Mouse (Mus musculus): Measurements from ENCODE around the gene Snx8.

Gene Snx8

DNA sequence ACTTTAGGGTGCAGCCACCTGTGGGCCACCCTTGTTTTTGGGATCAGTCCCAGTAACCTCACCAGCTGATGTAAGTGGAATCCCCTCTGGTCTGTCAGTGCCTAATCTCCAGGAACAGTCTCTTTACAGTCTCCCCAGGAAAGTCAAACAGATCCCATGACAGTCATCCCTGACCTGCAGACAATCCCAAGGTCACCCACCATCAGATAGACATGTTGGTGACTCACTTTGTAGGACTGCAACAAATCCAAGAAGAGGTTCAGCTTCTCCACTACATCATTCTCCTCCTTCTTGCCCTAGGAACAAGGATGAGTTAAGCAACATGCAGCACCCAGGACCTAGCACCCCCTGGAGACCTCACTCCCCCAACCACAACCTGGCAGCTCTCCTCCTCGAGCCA lies 43.0 kb downstream of the Snx8 start:
- DNase-seq (ENCODE audit: extremely low read depth, low read depth), result no peak

DNA sequence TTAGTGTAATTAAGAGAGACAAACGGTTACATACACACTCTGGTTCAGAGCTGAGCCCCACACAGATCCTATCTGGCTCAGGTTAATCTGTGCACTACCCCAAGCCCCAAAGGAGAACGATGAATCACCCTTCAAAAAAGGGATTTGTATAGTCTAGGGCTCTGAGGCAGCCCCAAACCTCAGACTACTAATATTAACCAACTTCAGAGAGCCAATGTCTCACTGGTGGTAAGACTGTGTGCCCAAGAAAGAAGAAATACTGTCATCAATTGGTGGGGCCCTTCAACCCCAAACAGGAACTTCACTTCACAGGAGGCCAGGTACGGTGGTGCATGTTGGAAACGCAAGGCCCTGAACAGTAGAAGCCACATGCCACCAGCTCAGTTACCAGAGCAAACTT lies 43.8 kb downstream of the Snx8 start:
- no peak for DNase-seq (ENCODE audit: extremely low read depth, low read depth)

DNA sequence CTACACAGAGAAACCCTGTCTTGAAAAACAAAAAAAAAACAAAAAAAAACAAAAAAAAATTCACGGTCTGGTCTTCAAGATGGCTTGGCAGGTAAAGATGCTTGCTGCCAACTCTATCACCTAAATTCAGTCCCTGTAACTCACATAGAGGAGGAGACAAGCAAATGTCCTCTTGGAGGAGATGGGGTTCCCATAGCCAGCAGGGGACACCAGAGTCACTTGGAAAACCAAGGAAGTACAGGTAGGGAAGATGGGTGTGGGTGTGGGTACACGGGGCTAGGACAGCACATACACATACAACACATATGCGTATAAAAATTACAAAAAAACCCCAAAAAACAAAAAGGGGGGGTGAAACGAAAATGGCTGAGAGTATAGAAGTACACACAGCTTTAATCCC lies 46.2 kb downstream of the Snx8 start:
- no peak for DNase-seq (ENCODE audit: extremely low read depth, low read depth)

DNA sequence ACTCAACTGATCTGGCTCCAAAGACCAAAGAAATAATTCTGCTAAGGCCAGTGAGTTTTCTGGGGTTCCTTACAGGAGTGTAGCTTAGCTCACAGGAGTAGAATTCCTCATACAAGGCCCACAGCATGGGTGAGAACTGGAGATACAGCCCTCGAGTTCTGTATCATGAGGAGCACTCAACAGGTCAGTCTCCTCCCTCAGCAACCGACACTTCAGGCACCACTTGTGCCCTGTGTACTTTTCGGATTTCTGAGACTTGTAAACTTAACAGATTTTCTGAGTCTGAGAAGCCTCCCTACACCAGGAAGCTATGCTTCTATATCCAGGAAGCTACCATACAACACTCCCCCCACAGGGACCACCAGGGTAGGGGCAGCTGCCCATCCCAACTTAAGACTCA lies 49.2 kb downstream of the Snx8 start:
- DNase-seq (ENCODE audit: extremely low read depth, low read depth), result no peak

DNA sequence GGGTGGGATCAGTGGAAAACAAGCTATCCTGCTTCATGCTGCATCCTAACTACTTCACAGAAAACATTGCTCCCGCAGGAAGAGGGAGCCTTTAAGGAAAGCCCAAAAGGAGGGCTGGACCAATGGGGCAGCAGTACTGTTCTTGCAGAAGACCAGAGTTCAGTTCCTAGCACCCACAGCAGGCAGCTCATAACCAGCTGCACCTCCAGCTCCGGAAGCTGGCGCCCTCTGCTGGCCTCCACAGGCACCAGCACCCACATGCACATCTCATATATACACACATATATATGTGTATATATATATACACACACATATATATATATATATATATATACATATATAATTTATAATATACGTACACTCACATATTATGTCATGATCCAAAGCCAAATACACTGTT lies 50.3 kb downstream of the Snx8 start:
- no peak for DNase-seq (ENCODE audit: extremely low read depth, low read depth)

DNA sequence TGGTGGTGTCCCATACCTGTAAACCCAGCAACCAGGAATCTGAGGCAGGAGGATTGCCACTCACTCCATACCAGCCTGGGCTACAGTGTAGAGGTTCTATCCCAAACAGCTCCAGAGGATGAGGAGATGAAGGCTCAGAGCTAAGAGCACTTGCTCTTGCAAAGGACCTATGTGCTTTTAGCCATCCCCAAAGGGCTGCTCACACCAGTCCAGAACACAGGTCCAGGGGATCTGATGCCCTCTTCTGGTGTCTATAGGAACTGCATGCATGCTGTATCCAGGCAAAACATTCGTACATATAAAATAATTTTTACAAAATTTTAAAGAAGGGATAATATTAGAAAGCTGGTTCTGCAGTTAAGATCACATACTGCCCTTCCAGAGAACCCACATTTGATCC lies 52.4 kb downstream of the Snx8 start:
- no peak for DNase-seq (ENCODE audit: extremely low read depth, low read depth)

DNA sequence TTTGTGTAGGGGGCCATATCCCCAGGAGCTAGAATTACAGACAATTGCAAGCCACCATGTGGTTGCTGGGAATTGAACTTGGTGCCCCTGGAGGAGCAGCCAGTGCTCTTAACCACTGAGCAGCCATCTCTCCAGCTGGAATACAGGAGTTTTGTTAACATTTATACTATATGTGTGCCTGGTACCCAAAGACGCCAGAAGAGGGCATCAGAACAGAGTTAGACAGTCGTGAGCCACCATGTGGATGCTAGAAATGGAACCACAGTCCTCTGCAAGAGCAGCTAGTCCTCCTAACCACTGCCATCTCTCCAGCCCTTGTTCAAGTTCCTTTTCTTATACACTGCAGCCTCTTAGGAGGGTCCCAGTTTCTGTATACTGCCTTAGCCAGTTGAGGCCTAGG lies 55.4 kb downstream of the Snx8 start:
- DNase-seq (ENCODE audit: extremely low read depth, low read depth), result peak; percentile 57

- no peak for DNase-seq (ENCODE audit: extremely low read depth, low read depth)
These were observed 56.5 kb downstream of the Snx8 start for GRCm38 (mm10) chr5:140332519-140332918.

DNA sequence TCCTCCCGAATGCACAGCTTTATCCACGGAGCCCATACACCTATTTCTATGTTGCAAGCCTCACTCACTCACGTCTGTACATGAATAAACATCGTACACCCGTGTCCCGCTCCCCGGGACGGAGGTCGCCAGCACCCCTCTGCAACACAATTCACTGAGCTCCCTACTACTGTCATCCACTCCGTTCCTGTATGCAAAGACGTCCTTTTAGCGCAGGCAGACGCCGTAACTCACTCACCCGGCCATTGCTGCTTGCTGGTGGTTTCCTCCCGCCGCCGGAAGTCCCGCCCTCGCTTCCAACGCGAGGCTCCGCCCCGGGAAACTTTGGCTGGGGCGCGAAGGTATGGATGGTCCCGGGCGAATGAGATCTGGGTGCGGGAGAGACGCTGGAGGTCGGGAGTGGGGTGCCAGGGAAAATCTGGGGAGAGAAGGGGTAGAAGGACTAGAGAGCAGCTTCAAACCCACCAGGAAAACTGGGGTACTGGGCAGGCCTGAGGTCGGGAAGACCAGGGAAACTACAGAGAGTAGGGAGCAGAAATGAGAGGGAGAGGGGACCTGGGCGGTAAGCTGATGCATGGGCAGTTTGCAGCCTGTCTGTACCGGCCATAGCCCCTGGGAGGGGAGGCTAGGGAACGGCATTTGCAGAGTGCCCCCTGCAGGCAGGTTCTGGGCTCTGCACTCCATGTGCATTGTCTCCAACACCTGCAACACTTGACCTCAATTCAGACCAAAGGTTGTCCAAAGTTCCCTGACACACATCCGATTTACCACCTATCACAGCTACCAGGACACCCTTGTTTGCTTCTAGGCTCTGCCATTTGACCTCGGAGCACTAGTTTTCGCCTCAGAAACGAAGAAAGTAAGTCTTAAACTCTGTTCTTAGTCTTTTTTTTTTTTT lies 57.2 kb downstream of the Snx8 start, which contains the start of gene Mrm2:
TSS of gene Mrm2 (minus strand) at position 284 of the 898 bp plus-strand sequence.
- DNase-seq (ENCODE audit: extremely low read depth, low read depth), result peak; percentile 62

DNA sequence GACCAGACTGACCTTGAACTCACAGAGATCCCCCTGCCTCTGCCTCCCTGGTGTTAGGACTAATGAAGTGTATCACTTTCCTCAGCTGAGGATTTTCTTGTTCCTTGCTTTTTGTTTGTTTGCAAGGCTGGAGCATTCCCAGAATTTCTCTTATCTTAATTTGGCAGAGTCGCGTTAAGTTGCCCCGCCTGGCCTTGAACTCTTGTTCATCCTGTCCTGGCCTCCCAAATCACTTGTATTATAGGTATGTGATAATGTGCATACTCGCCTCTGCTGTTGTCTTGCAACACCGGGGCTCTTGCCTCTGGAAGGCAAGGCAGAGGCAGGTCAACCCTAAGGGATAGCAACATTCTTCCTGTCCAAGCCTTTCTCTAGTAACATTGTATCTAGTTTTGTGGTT lies 65.0 kb downstream of the Snx8 start:
- no peak for DNase-seq (ENCODE audit: extremely low read depth, low read depth)

- peak; percentile 40 for DNase-seq (ENCODE audit: extremely low read depth, low read depth)
These were observed 67.1 kb downstream of the Snx8 start for GRCm38 (mm10) chr5:140321756-140322575.

DNA sequence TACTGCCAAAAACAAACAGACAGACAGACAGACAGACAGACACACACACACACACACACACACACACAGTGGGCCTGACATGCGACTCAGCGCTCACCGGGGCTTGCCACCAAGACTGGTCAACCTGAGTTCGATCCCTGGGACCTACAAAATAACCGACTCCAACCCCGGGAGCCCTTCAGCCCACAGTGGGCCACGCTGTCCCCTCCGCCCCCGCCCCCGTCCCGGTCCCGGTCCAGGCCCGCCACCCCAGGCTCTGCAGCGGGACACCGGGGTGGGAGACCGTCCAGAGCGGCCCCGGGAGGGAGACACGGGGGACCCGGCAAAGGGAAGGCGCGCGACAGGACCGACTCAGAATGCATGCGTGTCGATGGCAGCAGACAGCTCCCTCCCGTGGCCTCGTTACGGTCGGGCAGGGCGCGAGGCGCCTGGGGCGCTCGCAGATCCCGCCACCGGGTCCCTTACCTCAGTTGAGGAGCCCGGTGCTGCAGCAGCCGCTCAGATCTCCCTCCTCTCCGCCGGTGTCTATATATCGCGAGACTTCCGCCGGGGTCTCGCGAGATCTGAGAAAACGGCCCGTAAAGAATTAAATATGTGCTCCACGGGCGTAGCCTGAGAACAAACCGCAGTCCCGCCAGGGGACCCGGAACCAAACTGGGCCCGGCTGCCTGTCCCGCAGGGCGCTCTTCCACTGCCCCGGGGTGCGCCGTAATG lies 67.9 kb downstream of the Snx8 start, which contains the start of the genes Mad1l1 and Nudt1:
TSS of gene Mad1l1 (minus strand) at position 511 of the 714 bp plus-strand sequence.
TSS of gene Nudt1 (plus strand) at position 615 of the 714 bp plus-strand sequence.
- peak; percentile 92 for DNase-seq (ENCODE audit: extremely low read depth, low read depth)

DNA sequence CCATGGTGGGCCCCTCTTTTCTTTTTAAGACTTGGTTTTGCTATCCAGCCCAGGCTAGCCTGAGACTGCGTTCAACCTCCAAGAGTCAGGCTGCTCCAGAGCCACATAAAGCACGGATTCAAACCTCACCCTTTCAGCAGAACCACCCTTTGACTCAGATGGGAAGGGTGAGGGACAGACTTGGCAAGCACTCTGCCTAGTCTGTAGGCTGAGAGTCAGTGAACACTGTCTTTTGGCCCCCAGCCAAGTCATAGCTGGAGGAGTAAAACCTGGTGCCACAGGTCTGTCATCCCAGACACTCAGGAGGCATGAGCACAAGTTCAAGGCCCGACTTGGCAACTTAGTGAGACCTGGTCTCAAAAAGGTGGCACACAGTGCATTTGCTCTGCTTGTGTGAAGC lies 72.3 kb downstream of the Snx8 start:
- DNase-seq (ENCODE audit: extremely low read depth, low read depth), result no peak

- DNase-seq (ENCODE audit: extremely low read depth, low read depth), result no peak
These were observed 81.5 kb downstream of the Snx8 start for GRCm38 (mm10) chr5:140307602-140308001.

DNA sequence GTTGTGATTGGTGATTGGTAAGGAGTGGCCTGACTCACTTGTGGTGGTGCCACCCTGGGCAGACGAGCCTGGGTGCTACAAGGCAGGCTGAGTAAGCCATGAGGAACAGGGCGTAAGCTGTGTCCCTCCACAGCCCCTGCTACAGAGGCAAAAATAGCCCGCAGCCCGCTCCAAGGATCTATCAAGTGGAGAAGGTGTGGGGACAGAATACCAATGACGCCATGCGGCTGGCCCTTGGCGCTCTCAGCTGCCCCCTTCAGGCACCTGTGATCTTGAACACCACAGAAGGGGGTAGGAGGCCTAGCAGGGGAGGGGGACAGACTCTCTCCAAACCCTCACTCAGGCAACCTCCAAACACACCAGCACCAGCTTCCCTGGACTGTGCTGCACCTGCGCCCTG lies 83.0 kb downstream of the Snx8 start:
- DNase-seq (ENCODE audit: extremely low read depth, low read depth), result no peak

DNA sequence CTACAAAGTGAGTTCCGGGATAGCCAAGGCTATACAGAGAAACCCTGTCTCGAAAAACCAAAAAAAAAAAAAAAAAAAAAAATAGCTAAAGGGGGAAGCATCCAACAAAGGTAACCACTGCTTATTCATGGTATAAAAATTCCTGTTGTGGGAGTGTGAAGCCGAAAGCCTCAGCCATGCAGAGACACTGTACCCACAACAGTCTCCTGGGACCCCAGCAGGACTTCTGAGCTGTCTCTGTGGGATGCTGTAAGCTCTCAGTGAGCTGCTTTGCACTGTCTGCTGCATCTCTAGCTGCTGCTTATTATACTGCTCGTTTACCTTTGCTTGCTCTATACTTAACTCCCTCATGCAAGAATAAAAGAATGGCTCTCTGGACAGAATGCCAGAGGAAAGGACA lies 90.8 kb downstream of the Snx8 start:
- DNase-seq (ENCODE audit: extremely low read depth, low read depth), result no peak

- peak; percentile 12 for DNase-seq (ENCODE audit: extremely low read depth, low read depth)
These were observed 96.9 kb downstream of the Snx8 start for GRCm38 (mm10) chr5:140292152-140292551.

Data from MEL-GATA-1-ER (cell line).